Mouse (Mus musculus): Measurements from ENCODE around the gene Cxcl1.

DNA sequence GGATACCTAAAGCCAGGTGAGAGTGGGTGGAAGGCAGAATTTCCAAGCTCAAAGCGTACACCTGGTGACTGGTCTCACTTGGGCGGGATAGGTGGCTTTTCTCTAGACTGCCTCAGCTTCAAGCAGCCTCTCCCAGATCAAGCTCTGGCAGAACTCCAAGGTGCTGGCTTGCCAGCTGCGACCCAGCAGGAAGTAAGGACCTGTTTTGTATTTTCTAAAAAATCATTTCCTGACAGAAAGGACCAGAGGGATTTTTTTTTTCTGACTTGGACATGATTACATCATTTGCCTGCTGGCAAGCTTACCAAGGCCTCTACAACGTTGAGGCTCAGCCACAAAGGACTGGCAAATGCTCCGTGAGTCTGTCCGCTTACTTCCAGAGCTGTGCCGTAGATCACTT lies 9.1 kb downstream of the Cxcl1 start:
- TF ChIP-seq CTCF (IDR thresholded peaks at IDR 0.05; ENCODE audit: extremely low read depth, insufficient read depth, insufficient read length, insufficient replicate concordance) = no peak
- TF ChIP-seq POLR2A (IDR thresholded peaks at IDR 0.05; ENCODE audit: low read depth, low read length) = no peak

Data from spleen, adult 2 months (tissue).